Mouse (Mus musculus) MEL (cell line): ENCODE measurements at regions not wholly inside any gene's neighbourhood (a gene's known extent, or its start where the extent isn't known, plus 50 kb on each side); places are given as distances from the start of the nearest gene placed in this dataset.

ENCODE experiments used
- DNase-seq: peaks from one replicate; pipeline ENCODE4 v3.0.0; 2011; ENCODE audit warnings: low read depth, low spot score
- H3K27ac ChIP-seq: 2 replicates; pipeline ENCODE4 v1.5.1; 2012; ENCODE audit warnings: low read depth, mild to moderate bottlenecking, control low read depth, low read length, moderate library complexity; ENCODE audit not compliant: control insufficient read depth
- H3K27me3 ChIP-seq, 2 experiments: fragments of 150-350 bp in 1 of 2; sonication (generic) in 1 of 2; 2 replicates each; pipeline ENCODE4 v1.6.1; 2012; ENCODE audit warnings: low read length in 2 of 2, mild to moderate bottlenecking in 2 of 2, improper control_type of control experiment in 1 of 2, moderate library complexity in 1 of 2; ENCODE audit not compliant: insufficient read depth in 2 of 2, control insufficient read depth in 1 of 2
- H3K36me3 ChIP-seq, 2 experiments: 2 replicates each; pipeline ENCODE4 v1.6.1; 2012 to 2014; ENCODE audit warnings: low read length in 2 of 2, improper control_type of control experiment in 1 of 2, inconsistent platforms in 1 of 2, mild to moderate bottlenecking in 1 of 2; ENCODE audit not compliant: insufficient read depth in 2 of 2, control insufficient read depth in 1 of 2
- H3K4me1 ChIP-seq, 2 experiments: fragments of 150-350 bp in 1 of 2; sonication (generic) in 1 of 2; 2 replicates each; pipeline ENCODE4 v1.6.1; 2012; ENCODE audit warnings: low read length in 2 of 2, improper control_type of control experiment in 1 of 2, mild to moderate bottlenecking in 1 of 2; ENCODE audit not compliant: insufficient read depth in 2 of 2, control insufficient read depth in 1 of 2
- H3K4me3 ChIP-seq, 2 experiments: fragments of 150-350 bp in 1 of 2; sonication (generic) in 1 of 2; 2 replicates each; pipeline ENCODE4 v1.5.1; 2012; ENCODE audit warnings: low read depth in 2 of 2, low read length in 2 of 2, mild to moderate bottlenecking in 2 of 2, moderate library complexity in 2 of 2, control low read depth in 1 of 2, improper control_type of control experiment in 1 of 2; ENCODE audit not compliant: control insufficient read depth in 1 of 2, insufficient read depth in 1 of 2
- H3K79me2 ChIP-seq: 2 replicates; pipeline ENCODE4 v1.6.1; 2012; ENCODE audit warnings: mild to moderate bottlenecking, low read length, moderate library complexity; ENCODE audit not compliant: control insufficient read depth, poor library complexity, insufficient read depth
- H3K9ac ChIP-seq: 2 replicates; pipeline ENCODE4 v1.6.1; 2012; ENCODE audit warnings: low read depth, mild to moderate bottlenecking, control low read depth, low read length, moderate library complexity; ENCODE audit not compliant: control insufficient read depth, poor library complexity, severe bottlenecking
- H3K9me3 ChIP-seq: fragments of 150-350 bp; sonication (generic); replicated peaks from 2 replicates; pipeline ENCODE4 v1.6.1; 2012; ENCODE audit warnings: mild to moderate bottlenecking, low read length, improper control_type of control experiment, moderate library complexity; ENCODE audit not compliant: insufficient read depth
- CHD1 ChIP-seq: IDR thresholded peaks from 2 replicates; pipeline ENCODE4 v1.6.1; 2012; ENCODE audit warnings: low read depth, mild to moderate bottlenecking, inconsistent platforms, low read length, improper control_type of control experiment
- CHD2 ChIP-seq: IDR thresholded peaks from 2 replicates; pipeline ENCODE4 v1.6.1; 2011; ENCODE audit warnings: low read length, improper control_type of control experiment
- CTCF ChIP-seq, 3 experiments: IDR thresholded peaks in 2 of 3; conservative IDR thresholded peaks in 1 of 3; 2 replicates each; pipeline ENCODE4 v1.5.1; 2011 to 2012; ENCODE audit warnings: low read length in 3 of 3, low read depth in 2 of 3, mild to moderate bottlenecking in 2 of 3, improper control_type of control experiment in 1 of 3, inconsistent platforms in 1 of 3, mixed read lengths in 1 of 3, moderate library complexity in 1 of 3; ENCODE audit not compliant: control insufficient read depth in 1 of 3, insufficient read depth in 1 of 3, poor library complexity in 1 of 3, severe bottlenecking in 1 of 3
- ETS1 ChIP-seq: IDR thresholded peaks from 2 replicates; pipeline ENCODE4 v1.6.1; 2012; ENCODE audit warnings: low read depth, mild to moderate bottlenecking, inconsistent platforms, low read length, improper control_type of control experiment, moderate library complexity
- HCFC1 ChIP-seq: IDR thresholded peaks from 2 replicates; pipeline ENCODE4 v1.6.1; 2012; ENCODE audit warnings: low read depth, mild to moderate bottlenecking, inconsistent platforms, low read length, improper control_type of control experiment, moderate library complexity
- KAT2A ChIP-seq: conservative IDR thresholded peaks from 2 replicates; pipeline ENCODE4 v1.6.1; 2012; ENCODE audit warnings: low read depth, low read length, improper control_type of control experiment, inconsistent platforms
- MAFK ChIP-seq: IDR thresholded peaks from 2 replicates; pipeline ENCODE4 v1.6.1; 2011; ENCODE audit warnings: low read depth, mild to moderate bottlenecking, low read length, improper control_type of control experiment, borderline replicate concordance
- MAX ChIP-seq: IDR thresholded peaks from 2 replicates; pipeline ENCODE4 v1.6.1; 2011; ENCODE audit warnings: low read length, improper control_type of control experiment
- MAZ ChIP-seq: IDR thresholded peaks from 2 replicates; pipeline ENCODE4 v1.6.1; 2012; ENCODE audit warnings: low read depth, mild to moderate bottlenecking, inconsistent platforms, low read length, improper control_type of control experiment
- MEF2A ChIP-seq: IDR thresholded peaks from 2 replicates; pipeline ENCODE4 v1.6.1; 2014; ENCODE audit warnings: low read depth, mild to moderate bottlenecking, inconsistent platforms, low read length, improper control_type of control experiment; ENCODE audit not compliant: poor library complexity, insufficient replicate concordance, severe bottlenecking; ENCODE audit errors: extremely low read depth
- POLR2A ChIP-seq, 2 experiments: IDR thresholded peaks; 2 replicates each; pipeline ENCODE4 v1.6.1; 2011 to 2012; ENCODE audit warnings: low read length in 2 of 2, mild to moderate bottlenecking in 2 of 2, control low read depth in 1 of 2, improper control_type of control experiment in 1 of 2, low read depth in 1 of 2, moderate library complexity in 1 of 2; ENCODE audit not compliant: control insufficient read depth in 1 of 2, insufficient read depth in 1 of 2, poor library complexity in 1 of 2
- POLR2AphosphoS2 ChIP-seq: IDR thresholded peaks from 2 replicates; pipeline ENCODE4 v1.6.1; 2011; ENCODE audit warnings: low read length, improper control_type of control experiment
- RCOR1 ChIP-seq: IDR thresholded peaks from 2 replicates; pipeline ENCODE4 v1.6.1; 2012; ENCODE audit warnings: low read depth, mild to moderate bottlenecking, inconsistent platforms, low read length, improper control_type of control experiment
- TAL1 ChIP-seq: IDR thresholded peaks from 2 replicates; pipeline ENCODE4 v1.6.1; 2012; ENCODE audit warnings: mild to moderate bottlenecking, inconsistent platforms, low read length, moderate library complexity, mixed read lengths
- TCF12 ChIP-seq: IDR thresholded peaks from 2 replicates; pipeline ENCODE4 v1.6.1; 2014; ENCODE audit warnings: low read depth, mild to moderate bottlenecking, inconsistent platforms, low read length, improper control_type of control experiment, moderate library complexity
- UBTF ChIP-seq: IDR thresholded peaks from 2 replicates; pipeline ENCODE4 v1.6.1; 2012; ENCODE audit warnings: low read depth, mild to moderate bottlenecking, inconsistent platforms, low read length, improper control_type of control experiment, moderate library complexity, borderline replicate concordance; ENCODE audit not compliant: insufficient read depth
- USF1 ChIP-seq: IDR thresholded peaks from 2 replicates; pipeline ENCODE4 v1.6.1; 2014; ENCODE audit warnings: low read depth, mild to moderate bottlenecking, inconsistent platforms, low read length, improper control_type of control experiment, moderate library complexity
- USF2 ChIP-seq, 2 experiments: IDR thresholded peaks; 2 replicates each; pipeline ENCODE4 v1.6.1; 2011 to 2012; ENCODE audit warnings: improper control_type of control experiment in 2 of 2, low read length in 2 of 2, borderline replicate concordance in 1 of 2, inconsistent platforms in 1 of 2, low read depth in 1 of 2, mild to moderate bottlenecking in 1 of 2; ENCODE audit not compliant: insufficient read depth in 1 of 2
- ZKSCAN1 ChIP-seq: IDR thresholded peaks from 2 replicates; pipeline ENCODE4 v1.6.1; 2012; ENCODE audit warnings: low read depth, mild to moderate bottlenecking, inconsistent platforms, low read length, improper control_type of control experiment, moderate library complexity
- ZMIZ1 ChIP-seq: IDR thresholded peaks from 2 replicates; pipeline ENCODE4 v1.6.1; 2012; ENCODE audit warnings: low read depth, mild to moderate bottlenecking, inconsistent platforms, low read length, improper control_type of control experiment, moderate library complexity

DNA sequence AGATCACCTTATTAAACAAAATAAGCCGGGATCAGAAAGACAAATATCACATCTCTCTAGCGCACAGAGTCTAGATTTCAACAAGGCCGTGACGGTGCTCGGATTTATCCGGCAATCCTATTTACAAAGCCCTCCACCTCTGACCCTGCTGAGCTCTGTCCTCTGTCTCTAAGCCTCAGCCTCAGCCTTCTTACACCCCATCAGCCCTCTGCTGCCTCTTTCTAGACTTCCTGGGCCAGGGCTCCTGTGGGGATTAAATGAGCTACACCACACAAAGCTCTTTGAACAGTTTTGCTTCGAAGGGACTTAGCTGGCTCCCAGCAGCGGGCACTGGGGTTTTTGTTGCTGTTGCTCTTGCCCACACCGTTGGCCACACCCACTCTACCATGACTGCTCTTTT is 211.8 kb downstream of the CK137956 start:
- Histone ChIP-seq H3K79me2 (no peaks in the 10 kb centered on the region), H3K9ac (no peak overlapping the region), H3K27me3 (no peaks in the 10 kb centered on the region), H3K4me3 (no peak overlapping the region), H3K36me3 (no peaks in the 10 kb centered on the region), H3K27ac (no peak overlapping the region), H3K4me1 (no peaks in the 10 kb centered on the region), H3K9me3 (no peaks in the 10 kb centered on the region)
- TF ChIP-seq MEF2A (no peak), RCOR1 (no peak), CHD1 (no peak), KAT2A (no peak), ETS1 (no peak), MAZ (no peak), USF2 (IDR thresholded peaks at IDR 0.05; ENCODE audit: borderline replicate concordance in 1 of 2, insufficient read depth in 1 of 2, low read depth in 1 of 2, low read length in 2 of 2) (no peak), ZMIZ1 (no peak), ZKSCAN1 (no peak), MAFK (no peak), CTCF (IDR thresholded peaks at IDR 0.05 in 2 of 3, conservative IDR thresholded peaks at IDR 0.05 in 1 of 3; ENCODE audit: control insufficient read depth in 1 of 3, insufficient read depth in 1 of 3, low read depth in 2 of 3, low read length in 3 of 3, poor library complexity in 1 of 3, severe bottlenecking in 1 of 3) (no peak), POLR2AphosphoS2 (no peak), UBTF (no peak), TAL1 (no peak), USF1 (no peak)
- DNase-seq: no peak

DNA sequence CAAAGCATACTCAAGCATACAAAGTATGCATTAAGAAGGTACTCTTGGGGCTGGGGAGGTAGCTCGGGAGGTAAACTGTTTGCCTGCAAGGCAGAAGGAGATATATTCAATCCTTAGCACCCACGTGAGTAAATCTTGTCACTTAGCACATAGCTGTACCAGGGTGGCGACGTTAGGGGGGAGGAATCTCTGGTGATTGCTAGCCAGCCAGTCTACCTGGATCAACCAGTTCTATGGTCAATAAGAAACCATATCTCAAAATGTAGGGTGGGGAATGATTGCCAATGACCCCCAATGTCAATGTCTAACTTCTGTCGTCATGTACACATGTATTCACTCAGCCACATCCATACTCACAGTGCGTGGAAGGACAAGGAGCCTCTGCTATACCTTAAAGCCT is 214.5 kb downstream of the CK137956 start:
- H3K27me3 ChIP-seq: no peaks in the 10 kb centered on the region
- H3K4me3 ChIP-seq: no peak overlapping the region
- no peaks in the 10 kb centered on the region for H3K79me2 ChIP-seq
- no peaks in the 10 kb centered on the region for H3K4me1 ChIP-seq
- no peak overlapping the region for H3K27ac ChIP-seq
- no peaks in the 10 kb centered on the region for H3K9me3 ChIP-seq
- no peaks in the 10 kb centered on the region for H3K36me3 ChIP-seq
- TF ChIP-seq POLR2A (IDR thresholded peaks at IDR 0.05; ENCODE audit: control insufficient read depth in 1 of 2, insufficient read depth in 1 of 2, low read depth in 1 of 2, low read length in 2 of 2, poor library complexity in 1 of 2): no peak
- no peak for TF ChIP-seq MAZ
- no peak for TF ChIP-seq CHD2
- TF ChIP-seq HCFC1: no peak
- no peak for TF ChIP-seq MEF2A
- no peak for TF ChIP-seq ZMIZ1
- TF ChIP-seq TCF12: no peak
- no peak for TF ChIP-seq MAFK
- TF ChIP-seq MAX: no peak
- TF ChIP-seq, all 39 proteins: peak for 0
- no peak overlapping the region for H3K9ac ChIP-seq
- no peak for DNase-seq
